Mouse (Mus musculus) bone marrow macrophage, adult 2 months (primary cell): ENCODE results near the gene Cdca7l.

Source experiments
- CTCF ChIP-seq: IDR thresholded peaks from 2 replicates; pipeline ENCODE4 v1.5.1; 2012; ENCODE audit warnings: low read depth, mild to moderate bottlenecking, low read length, moderate library complexity
- POLR2A ChIP-seq: IDR thresholded peaks from 2 replicates; pipeline ENCODE4 v1.6.1; 2012; ENCODE audit warnings: mild to moderate bottlenecking, low read depth, low read length, borderline replicate concordance

DNA sequence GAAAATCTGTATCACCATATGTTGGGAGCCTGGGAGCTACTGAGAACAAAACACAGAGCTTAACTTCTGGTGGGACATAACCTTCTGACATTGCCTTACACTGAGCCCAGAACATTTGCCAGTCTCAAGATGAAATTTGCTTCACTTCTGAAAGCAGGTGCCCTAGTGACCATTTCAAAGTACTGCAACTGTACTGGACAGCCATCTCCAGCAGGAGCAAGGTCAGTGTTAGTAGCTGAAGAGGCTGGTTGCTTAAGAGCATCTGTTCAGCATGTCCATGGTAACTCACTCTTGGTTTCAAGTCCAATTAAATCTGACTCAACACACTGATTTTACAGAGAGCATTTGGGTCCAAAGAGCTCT lies 16.8 kb downstream of the Cdca7l start:
- TF ChIP-seq CTCF = no peak
- no peak for TF ChIP-seq POLR2A
